Mouse (Mus musculus): ENCODE data around the gene Sars2. TPM values are rescaled to one million over a fixed set of nuclear protein-coding genes. Genes with fewer than 3 reads are reported as not detected.

Gene Sars2
- polyA plus RNA-seq, 1 experiment: 19.4 TPM

DNA sequence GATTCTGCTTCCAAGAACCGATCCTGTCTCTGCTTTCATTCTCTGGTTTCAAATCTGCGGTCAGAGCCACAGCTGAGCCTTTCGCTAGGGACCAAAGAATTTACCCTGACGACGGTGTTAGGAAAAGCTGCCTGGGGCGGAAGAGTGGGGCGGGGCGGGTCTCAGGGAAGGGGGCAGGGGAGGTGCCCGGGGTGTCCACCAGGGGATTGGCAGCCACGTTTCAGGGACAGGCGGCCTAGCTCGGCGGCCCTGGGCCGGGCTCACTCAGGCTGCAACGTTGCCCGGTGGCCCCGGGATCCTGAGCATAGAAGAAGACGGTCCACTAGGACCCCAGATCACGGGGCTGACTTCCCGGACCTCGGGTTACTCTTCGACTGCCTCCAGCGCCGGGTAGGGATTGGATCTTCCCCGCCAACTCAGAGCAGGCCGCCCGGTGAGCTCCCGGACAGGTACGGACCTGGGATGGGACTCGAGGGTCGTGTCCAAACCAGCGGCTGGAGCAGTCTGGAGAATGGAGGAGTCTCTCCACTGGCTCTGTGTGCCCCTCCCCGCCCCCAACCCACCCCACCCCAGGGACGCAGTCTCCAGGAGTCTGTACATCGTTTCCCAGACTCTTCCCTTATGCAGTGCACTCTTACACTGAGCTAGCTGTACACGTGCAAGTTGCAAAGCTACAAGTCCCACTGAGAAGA is 25.1 kb upstream of the Sars2 start, which contains the start of gene Fbxo17:
Fbxo17 (plus strand) TSS at position 215 of the 692 bp plus-strand sequence.
- DNase-seq: peak; percentile 48
- no peaks in the 10 kb centered on the region for H3K4me1 ChIP-seq (ENCODE audit: control insufficient read depth, insufficient read depth, low read length)
- H3K36me3 ChIP-seq (ENCODE audit: control insufficient read depth, insufficient read depth, low read length): no peaks in the 10 kb centered on the region
- H3K27ac ChIP-seq (ENCODE audit: insufficient read depth, low read depth, low read length): no peak within 1 kb of the TSS
- peak within 1 kb of the TSS; percentile 59 for H3K4me3 ChIP-seq (ENCODE audit: insufficient read depth, low read depth, low read length)
- 5% methylated on average over 36 of the region's 36 CpGs for WGBS
- TF ChIP-seq POLR2A (IDR thresholded peaks at IDR 0.05; ENCODE audit: low read depth, low read length): no peak
- 0 out of 2 replicates have a peak, but pooled peaks have one; percentile 13 for TF ChIP-seq CTCF (conservative IDR thresholded peaks at IDR 0.05; ENCODE audit: insufficient read depth, insufficient read length, low read depth, low read length)
- H3K27me3 ChIP-seq (replicated peaks; ENCODE audit: control insufficient read depth, insufficient read depth, low read length): no peaks in the 10 kb centered on the region

DNA sequence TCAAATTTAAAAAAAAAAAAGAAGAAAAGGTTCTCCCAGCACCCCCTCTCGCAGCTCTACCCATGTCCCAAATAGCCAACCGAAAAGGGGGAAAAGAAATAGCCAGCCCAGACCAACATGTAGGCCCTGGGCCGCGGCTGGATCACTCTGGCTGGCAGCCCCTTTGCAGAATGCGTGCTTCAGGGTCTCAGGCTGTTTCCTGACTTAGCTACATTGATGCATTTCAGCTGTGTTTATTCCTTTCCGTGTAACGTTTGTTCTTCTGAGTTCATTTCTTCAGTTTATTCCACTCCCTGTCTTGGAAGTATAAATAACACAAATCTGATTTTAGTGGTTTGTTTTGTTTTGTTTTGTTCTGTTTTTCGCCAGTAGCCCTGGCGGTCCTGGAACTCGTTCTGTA is 24.1 kb upstream of the Sars2 start:
- Histone ChIP-seq H3K4me1 (ENCODE audit: control insufficient read depth, insufficient read depth, low read length) (no peaks in the 10 kb centered on the region), H3K27ac (ENCODE audit: insufficient read depth, low read depth, low read length) (no peak overlapping the region), H3K4me3 (ENCODE audit: insufficient read depth, low read depth, low read length) (no peak overlapping the region), H3K36me3 (ENCODE audit: control insufficient read depth, insufficient read depth, low read length) (no peaks in the 10 kb centered on the region), H3K27me3 (replicated peaks; ENCODE audit: control insufficient read depth, insufficient read depth, low read length) (no peaks in the 10 kb centered on the region)
- no peak for TF ChIP-seq POLR2A (IDR thresholded peaks at IDR 0.05; ENCODE audit: low read depth, low read length)
- TF ChIP-seq CTCF (conservative IDR thresholded peaks at IDR 0.05; ENCODE audit: insufficient read depth, insufficient read length, low read depth, low read length): no peak
- 86% methylated on average over 10 of the region's 10 CpGs for WGBS
- DNase-seq: no peak

DNA sequence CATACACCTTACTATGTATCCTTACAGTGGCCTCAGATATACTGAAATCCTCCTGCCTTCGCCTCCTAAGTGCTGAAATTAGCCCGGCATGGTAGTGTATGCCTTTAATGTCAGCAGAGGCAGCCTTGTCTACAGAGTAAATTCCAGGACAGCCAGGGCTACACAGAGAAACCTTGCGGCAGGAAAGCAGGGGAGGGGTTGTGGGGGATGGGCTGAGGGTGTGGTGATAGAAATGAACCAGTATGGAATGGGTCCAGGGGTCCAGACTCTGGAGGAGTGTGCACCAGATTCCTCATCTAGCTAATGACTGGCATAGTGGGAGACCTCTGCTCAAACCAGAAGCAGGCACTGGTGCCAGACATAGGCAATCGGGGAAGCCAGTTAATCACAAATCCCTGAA is 22.6 kb upstream of the Sars2 start:
- no peak overlapping the region for H3K4me3 ChIP-seq (ENCODE audit: insufficient read depth, low read depth, low read length)
- no peak overlapping the region for H3K27ac ChIP-seq (ENCODE audit: insufficient read depth, low read depth, low read length)
- no peaks in the 10 kb centered on the region for H3K4me1 ChIP-seq (ENCODE audit: control insufficient read depth, insufficient read depth, low read length)
- no peak for DNase-seq
- no peaks in the 10 kb centered on the region for H3K27me3 ChIP-seq (replicated peaks; ENCODE audit: control insufficient read depth, insufficient read depth, low read length)
- TF ChIP-seq CTCF (conservative IDR thresholded peaks at IDR 0.05; ENCODE audit: insufficient read depth, insufficient read length, low read depth, low read length) (no peak), POLR2A (IDR thresholded peaks at IDR 0.05; ENCODE audit: low read depth, low read length) (no peak)
- WGBS: 37% methylated on average over 4 of the region's 4 CpGs
- H3K36me3 ChIP-seq (ENCODE audit: control insufficient read depth, insufficient read depth, low read length): no peaks in the 10 kb centered on the region

DNA sequence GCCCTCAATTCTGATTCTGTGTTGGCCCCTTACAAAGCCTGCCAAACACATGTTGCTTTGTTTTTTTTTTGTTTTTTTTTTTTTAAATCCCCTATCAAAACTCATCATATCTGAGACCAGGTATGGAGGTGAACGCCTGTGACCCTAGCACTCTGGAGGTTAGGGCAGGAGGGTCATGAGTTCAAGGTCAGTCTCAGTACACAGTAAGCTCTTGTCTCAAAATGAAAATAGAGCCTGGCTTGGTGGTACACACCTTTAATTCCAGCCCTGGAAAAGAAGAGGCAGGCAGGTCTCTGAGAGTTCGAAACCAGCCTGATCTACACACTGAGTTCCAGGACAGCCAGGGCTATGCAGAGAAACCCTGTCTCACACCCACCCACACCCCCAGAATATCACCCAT is 22.1 kb upstream of the Sars2 start:
- WGBS: 79% methylated on average over 2 of the region's 2 CpGs
- Histone ChIP-seq H3K27ac (ENCODE audit: insufficient read depth, low read depth, low read length) (no peak overlapping the region), H3K36me3 (ENCODE audit: control insufficient read depth, insufficient read depth, low read length) (no peaks in the 10 kb centered on the region), H3K4me1 (ENCODE audit: control insufficient read depth, insufficient read depth, low read length) (no peaks in the 10 kb centered on the region), H3K27me3 (replicated peaks; ENCODE audit: control insufficient read depth, insufficient read depth, low read length) (no peaks in the 10 kb centered on the region), H3K4me3 (ENCODE audit: insufficient read depth, low read depth, low read length) (no peak overlapping the region)
- DNase-seq: no peak
- TF ChIP-seq CTCF (conservative IDR thresholded peaks at IDR 0.05; ENCODE audit: insufficient read depth, insufficient read length, low read depth, low read length): no peak
- no peak for TF ChIP-seq POLR2A (IDR thresholded peaks at IDR 0.05; ENCODE audit: low read depth, low read length)

DNA sequence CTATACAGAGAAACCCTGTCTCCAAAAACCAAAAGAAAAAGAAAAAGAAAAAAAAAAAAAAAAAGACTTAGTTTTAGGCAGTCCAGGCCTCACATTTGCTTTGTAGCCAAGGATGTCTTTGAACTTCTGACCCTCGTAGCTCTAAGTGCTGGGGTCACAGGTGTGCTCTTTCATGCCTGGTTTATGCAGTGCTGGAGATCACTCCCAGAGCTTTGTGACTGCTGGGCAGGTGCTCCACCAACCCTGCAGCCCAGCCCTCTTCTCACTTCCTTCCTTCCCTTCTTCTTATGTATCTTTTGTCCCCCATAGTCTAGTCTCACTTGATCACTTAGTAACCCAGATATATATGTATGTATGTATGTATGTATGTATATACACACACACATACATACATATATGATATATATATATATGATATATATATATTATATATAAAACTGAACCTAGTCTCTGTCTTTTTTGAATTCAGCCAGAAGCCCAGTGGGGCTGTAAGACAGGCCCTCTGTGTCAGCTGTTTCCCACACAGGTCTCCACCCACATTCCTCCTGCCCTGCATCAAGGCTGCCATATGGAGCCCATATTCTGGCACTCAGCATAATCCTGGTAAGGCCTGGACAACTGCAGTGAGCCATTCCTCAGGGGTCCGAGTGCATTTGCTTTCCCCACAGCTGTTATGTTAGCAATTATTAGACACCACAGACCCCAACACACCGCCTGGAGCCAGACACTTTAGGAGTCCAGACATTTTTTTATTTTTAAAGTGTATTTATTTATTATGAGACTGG is 20.8 kb upstream of the Sars2 start:
- Histone ChIP-seq H3K4me3 (ENCODE audit: insufficient read depth, low read depth, low read length) (no peak overlapping the region), H3K27me3 (replicated peaks; ENCODE audit: control insufficient read depth, insufficient read depth, low read length) (no peaks in the 10 kb centered on the region), H3K4me1 (ENCODE audit: control insufficient read depth, insufficient read depth, low read length) (no peaks in the 10 kb centered on the region), H3K27ac (ENCODE audit: insufficient read depth, low read depth, low read length) (no peak overlapping the region), H3K36me3 (ENCODE audit: control insufficient read depth, insufficient read depth, low read length) (no peaks in the 10 kb centered on the region)
- no peak for TF ChIP-seq POLR2A (IDR thresholded peaks at IDR 0.05; ENCODE audit: low read depth, low read length)
- WGBS: 89% methylated on average over 3 of the region's 3 CpGs
- DNase-seq: no peak

DNA sequence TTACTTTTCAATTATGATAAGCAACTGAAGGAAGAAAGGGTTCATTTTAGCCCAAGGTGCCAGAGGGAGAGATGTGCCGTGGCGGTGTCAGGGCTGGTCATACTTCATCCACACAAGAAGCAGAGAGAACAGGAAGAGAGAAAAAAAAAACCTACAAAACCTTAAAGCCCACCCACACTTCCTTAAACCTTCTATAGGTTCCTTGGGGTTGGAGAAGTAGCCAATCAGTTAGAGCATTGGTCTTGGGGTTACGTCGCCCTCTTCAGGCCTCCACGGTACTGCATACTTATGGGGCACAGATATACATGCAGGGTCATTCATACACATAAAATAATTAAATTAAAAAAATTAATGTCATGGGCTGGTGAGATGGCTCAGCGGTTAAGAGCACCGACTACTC is 19.7 kb upstream of the Sars2 start:
- DNase-seq: no peak
- no peaks in the 10 kb centered on the region for H3K36me3 ChIP-seq (ENCODE audit: control insufficient read depth, insufficient read depth, low read length)
- H3K4me3 ChIP-seq (ENCODE audit: insufficient read depth, low read depth, low read length): no peak overlapping the region
- no peak overlapping the region for H3K27ac ChIP-seq (ENCODE audit: insufficient read depth, low read depth, low read length)
- WGBS: 94% methylated on average over 7 of the region's 7 CpGs
- no peaks in the 10 kb centered on the region for H3K27me3 ChIP-seq (replicated peaks; ENCODE audit: control insufficient read depth, insufficient read depth, low read length)
- H3K4me1 ChIP-seq (ENCODE audit: control insufficient read depth, insufficient read depth, low read length): no peaks in the 10 kb centered on the region
- no peak for TF ChIP-seq POLR2A (IDR thresholded peaks at IDR 0.05; ENCODE audit: low read depth, low read length)
- 0 out of 2 replicates have a peak, but pooled peaks have one; percentile 14 for TF ChIP-seq CTCF (conservative IDR thresholded peaks at IDR 0.05; ENCODE audit: insufficient read depth, insufficient read length, low read depth, low read length)

DNA sequence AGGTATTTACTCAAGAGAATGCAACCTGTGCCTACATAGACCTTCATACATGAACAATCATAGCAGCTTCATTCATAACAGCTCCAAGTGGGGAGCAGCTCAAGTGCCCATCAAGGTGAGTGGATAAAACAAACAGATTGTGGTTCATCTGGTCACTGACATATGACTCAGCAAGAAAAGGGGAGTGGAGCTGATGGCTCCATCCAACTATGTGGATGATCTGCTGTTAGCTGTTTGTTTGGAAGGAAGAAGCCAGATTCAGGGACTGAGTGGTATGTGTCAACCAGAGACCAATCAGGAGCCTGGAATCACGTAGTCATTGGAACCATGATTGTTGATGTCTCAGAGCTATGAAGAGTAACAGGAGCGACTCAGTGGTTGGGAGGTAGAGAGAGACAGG is 17.2 kb upstream of the Sars2 start:
- WGBS: 90% methylated on average over 2 of the region's 2 CpGs
- H3K4me3 ChIP-seq (ENCODE audit: insufficient read depth, low read depth, low read length): no peak overlapping the region
- no peak for DNase-seq
- TF ChIP-seq POLR2A (IDR thresholded peaks at IDR 0.05; ENCODE audit: low read depth, low read length) (no peak), CTCF (conservative IDR thresholded peaks at IDR 0.05; ENCODE audit: insufficient read depth, insufficient read length, low read depth, low read length) (no peak)
- H3K27ac ChIP-seq (ENCODE audit: insufficient read depth, low read depth, low read length): no peak overlapping the region
- no peaks in the 10 kb centered on the region for H3K4me1 ChIP-seq (ENCODE audit: control insufficient read depth, insufficient read depth, low read length)
- H3K27me3 ChIP-seq (replicated peaks; ENCODE audit: control insufficient read depth, insufficient read depth, low read length): no peaks in the 10 kb centered on the region
- H3K36me3 ChIP-seq (ENCODE audit: control insufficient read depth, insufficient read depth, low read length): no peaks in the 10 kb centered on the region

Data from kidney, adult 2 months (tissue).